Comparison of ENCODE assay signal across 15 mouse cellular contexts in genomic region chr1:126573097-126573496, GRCm38 (mm10).
"Had no signal": no experiment of that assay in that cellular context is flagged by ENCODE, and none has a peak within 500 bp of the region (broad histone marks: within the 10 kb centered on the region; RNA-seq: fewer than 3 reads in every experiment).

No protein-coding gene starts in this region.

- H3K4me2 ChIP-seq: neural tube, embryonic 15.5 days; stomach, embryonic 15.5 days had no signal

- H3K36me3 ChIP-seq: neural tube, embryonic 13.5 days; neural tube, embryonic 15.5 days; stomach, embryonic 15.5 days had no signal

- H3K27ac ChIP-seq: neural tube, embryonic 15.5 days; stomach, embryonic 15.5 days; stomach, postnatal 0 days had no signal

- H3K9me3 ChIP-seq: neural tube, embryonic 13.5 days; neural tube, embryonic 15.5 days; stomach, embryonic 15.5 days had no signal

- H3K9ac ChIP-seq: neural tube, embryonic 13.5 days; neural tube, embryonic 15.5 days; stomach, embryonic 15.5 days had no signal

- H3K27me3 ChIP-seq: neural tube, embryonic 13.5 days; neural tube, embryonic 15.5 days; stomach, embryonic 15.5 days had no signal

- H3K4me3 ChIP-seq: neural tube, embryonic 13.5 days; neural tube, embryonic 15.5 days; stomach, embryonic 15.5 days had no signal

- H3K4me1 ChIP-seq: stomach, embryonic 15.5 days had no signal

- DNase-seq: right cerebral cortex, adult 18-20 months; right cerebral cortex, postnatal 14 days; right cerebral cortex, postnatal 25 days; right cerebral cortex, postnatal 4 days; spleen, adult 18-20 months; thymus, adult 18-20 months; thymus, adult 2 months; thymus, postnatal 14 days; thymus, postnatal 25 days; thymus, postnatal 36 days; thymus, postnatal 4 days had no signal
